Mouse (Mus musculus) intestine, postnatal 0 days (tissue): ENCODE results near the gene Olfr157. TPM values are rescaled to one million over a fixed set of nuclear protein-coding genes. Genes with fewer than 3 reads are reported as not detected.

Source experiments
- ATAC-seq: fragments of 200-750 bp; cut with Nextera tagmentation; 2 replicates; pipeline ENCODE4 v1.8.0; 2017; ENCODE audit warnings: mild to moderate bottlenecking, moderate TSS enrichment, moderate library complexity
- H3K27ac ChIP-seq: fragments of 300-500 bp; sonication (generic); 2 replicates; pipeline ENCODE4 v1.5.1; 2014; ENCODE audit warnings: mild to moderate bottlenecking, low read depth, low read length, moderate library complexity
- H3K27me3 ChIP-seq: fragments of 300-500 bp; sonication (generic); replicated peaks from 2 replicates; pipeline ENCODE4 v1.6.1; 2014; ENCODE audit warnings: low read length, mixed read lengths; ENCODE audit not compliant: control insufficient read depth, insufficient read depth
- H3K36me3 ChIP-seq: fragments of 300-500 bp; sonication (generic); 2 replicates; pipeline ENCODE4 v1.6.1; 2014; ENCODE audit warnings: mild to moderate bottlenecking, moderate library complexity; ENCODE audit not compliant: control insufficient read depth, insufficient read depth
- H3K4me1 ChIP-seq: fragments of 300-500 bp; sonication (generic); replicated peaks from 2 replicates; pipeline ENCODE4 v1.6.1; 2014; ENCODE audit warnings: antibody characterized with exemption, low read length, mixed read lengths; ENCODE audit not compliant: control insufficient read depth, insufficient read depth
- H3K4me2 ChIP-seq: fragments of 300-500 bp; sonication (generic); replicated peaks from 2 replicates; pipeline ENCODE4 v1.6.1; 2014; ENCODE audit warnings: low read depth, mild to moderate bottlenecking, moderate library complexity
- H3K4me3 ChIP-seq: fragments of 300-500 bp; sonication (generic); 2 replicates; pipeline ENCODE4 v1.5.1; 2014; ENCODE audit warnings: low read depth, low read length
- H3K9ac ChIP-seq: fragments of 300-500 bp; sonication (generic); 2 replicates; pipeline ENCODE4 v1.6.1; 2014; ENCODE audit warnings: mild to moderate bottlenecking, low read depth, low read length
- H3K9me3 ChIP-seq: fragments of 300-500 bp; sonication (generic); 2 replicates; pipeline ENCODE4 v1.6.1; 2016; ENCODE audit warnings: mixed run types; ENCODE audit not compliant: control insufficient read depth
- CTCF ChIP-seq: sonication (generic); IDR thresholded peaks from 2 replicates; pipeline ENCODE4 v1.5.1; 2016; ENCODE audit warnings: low read depth, mild to moderate bottlenecking, control low read depth, antibody characterized with exemption, moderate library complexity
- WGBS: fragments of 180-500 bp; shearing (Covaris S2); extraction: QIAGEN DNeasy Blood & Tissue Kit; methylation state at CpG from one replicate; pipeline ENCODE4 v1.1.7; 2014; 5-methylcytosine and 5-hydroxymethylcytosine counted together
- polyA plus RNA-seq: library from polyadenylated mRNA; unstranded; fragments of >200 nt; fragmentation: Nextera tagmentation; extraction: Ambion mirVana; gene quantifications from 2 replicates; pipeline ENCODE4 v1.2.1, GENCODE M21; 2015

Gene Olfr157
- polyA plus RNA-seq, 1 experiment from 2014 or later, result not detected

DNA sequence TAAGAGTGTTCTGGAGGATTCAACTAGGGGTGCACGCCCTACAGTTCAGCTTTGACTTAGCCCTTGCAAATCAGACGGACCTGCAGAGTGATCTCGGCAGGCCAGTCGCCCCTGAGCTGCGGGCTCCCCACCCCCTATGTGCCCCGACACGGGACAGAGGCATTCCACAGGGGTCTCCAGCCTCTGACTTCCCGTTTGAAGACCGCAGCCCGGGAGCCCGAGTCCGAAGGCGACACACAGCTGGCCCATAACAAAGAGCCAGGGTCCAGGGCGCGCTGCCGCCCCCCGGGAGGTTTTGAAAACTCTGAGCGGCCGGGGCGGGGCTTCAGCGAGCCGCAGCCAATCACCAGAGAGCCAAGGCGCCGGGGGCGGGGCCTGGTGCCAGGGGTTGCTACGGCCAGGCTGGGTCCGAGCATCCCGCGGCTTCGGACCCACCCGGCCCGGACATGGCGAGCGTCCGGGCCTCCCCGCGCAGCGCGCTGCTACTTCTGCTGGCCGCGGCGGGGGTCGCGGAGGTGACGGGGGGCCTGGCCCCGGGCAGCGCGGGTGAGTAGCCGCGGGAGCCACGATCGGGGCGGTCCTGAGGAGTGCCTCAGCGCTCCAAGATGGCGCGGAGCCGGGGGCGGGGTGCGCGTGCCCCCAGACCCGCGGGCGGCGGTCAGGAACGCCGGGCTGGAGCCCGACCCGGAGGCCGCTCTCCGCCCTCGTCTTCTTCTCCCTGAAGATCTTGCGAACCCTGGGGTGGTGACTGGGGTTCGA lies 35.3 kb upstream of the Olfr157 start, which contains the start of gene Reck:
Gene Reck, plus strand, starts transcription at position 371 of the 759 bp plus-strand sequence.
- TF ChIP-seq CTCF, result no peak
- 0 out of 2 replicates have a peak, but pooled peaks cover 5% of the 10 kb centered on the region for H3K4me1 ChIP-seq
- no peaks in the 10 kb centered on the region for H3K27me3 ChIP-seq
- peak within 1 kb of the TSS; percentile 89 for H3K4me3 ChIP-seq
- peak; percentile 84 for ATAC-seq
- peak within 1 kb of the TSS; percentile 96 for H3K4me2 ChIP-seq
- H3K9ac ChIP-seq, result peak within 1 kb of the TSS; percentile 71
- H3K9me3 ChIP-seq, result no peaks in the 10 kb centered on the region
- under 1% methylated on average over 73 of the region's 73 CpGs for WGBS
- no peaks in the 10 kb centered on the region for H3K36me3 ChIP-seq
- H3K27ac ChIP-seq, result no peak within 1 kb of the TSS; the same call in 1 of the 2 replicates

DNA sequence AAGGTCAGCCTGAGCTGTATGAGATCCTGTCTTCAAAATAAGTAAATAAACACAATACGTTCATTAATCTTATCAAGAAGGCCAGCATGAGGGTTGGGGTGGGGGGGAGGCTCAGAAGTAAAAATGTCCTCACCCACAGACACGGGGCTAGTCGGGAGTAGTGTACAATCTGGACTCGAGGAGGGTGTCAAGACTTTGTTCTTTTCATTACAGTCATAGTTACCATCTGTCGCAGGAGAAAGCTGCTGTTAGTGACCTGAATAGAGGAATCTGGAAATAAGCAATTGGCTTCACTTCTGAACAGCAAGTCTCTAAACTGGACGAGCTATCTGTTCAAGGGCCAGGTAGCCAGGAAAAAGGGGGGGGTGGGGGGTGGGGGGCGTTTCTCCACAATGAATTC lies 34.5 kb upstream of the Olfr157 start:
- WGBS, result 37% methylated on average over 7 of the region's 7 CpGs
- no peak for ATAC-seq
- Histone ChIP-seq H3K4me1 (0 out of 2 replicates have a peak, but pooled peaks cover 5% of the 10 kb centered on the region), H3K9me3 (no peaks in the 10 kb centered on the region), H3K36me3 (no peaks in the 10 kb centered on the region), H3K27me3 (no peaks in the 10 kb centered on the region), H3K27ac (no peak overlapping the region), H3K4me2 (peak overlapping the region; percentile 96), H3K9ac (peak overlapping the region; percentile 71; the same call in 1 of the 2 replicates), H3K4me3 (peak overlapping the region; percentile 89; the same call in 1 of the 2 replicates)
- TF ChIP-seq CTCF, result no peak

DNA sequence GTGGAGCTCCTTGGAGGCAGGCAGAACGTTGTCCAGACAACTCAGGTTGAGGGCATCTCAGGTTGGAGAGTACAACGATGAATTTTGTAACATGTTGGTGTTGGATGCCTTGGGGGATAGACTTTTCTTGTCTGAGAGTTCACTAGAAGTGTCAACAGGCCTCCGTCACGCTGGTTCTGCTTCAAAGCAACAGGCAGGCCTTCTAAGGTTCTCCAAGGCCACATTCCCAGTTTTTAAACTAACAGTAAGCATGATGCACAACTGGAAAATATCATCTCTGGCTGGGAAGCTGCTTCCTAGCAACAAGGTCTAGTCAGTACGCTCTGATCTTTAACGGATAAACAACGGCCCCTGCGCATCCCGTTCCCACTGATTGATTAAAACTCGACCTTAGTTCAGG lies 29.8 kb upstream of the Olfr157 start:
- Histone ChIP-seq H3K4me2 (no peak overlapping the region), H3K9me3 (no peaks in the 10 kb centered on the region), H3K27ac (no peak overlapping the region), H3K27me3 (no peaks in the 10 kb centered on the region), H3K4me3 (no peak overlapping the region), H3K4me1 (no peaks in the 10 kb centered on the region), H3K36me3 (no peaks in the 10 kb centered on the region), H3K9ac (no peak overlapping the region)
- no peak for ATAC-seq
- WGBS, result 81% methylated on average over 10 of the region's 10 CpGs
- TF ChIP-seq CTCF, result no peak

DNA sequence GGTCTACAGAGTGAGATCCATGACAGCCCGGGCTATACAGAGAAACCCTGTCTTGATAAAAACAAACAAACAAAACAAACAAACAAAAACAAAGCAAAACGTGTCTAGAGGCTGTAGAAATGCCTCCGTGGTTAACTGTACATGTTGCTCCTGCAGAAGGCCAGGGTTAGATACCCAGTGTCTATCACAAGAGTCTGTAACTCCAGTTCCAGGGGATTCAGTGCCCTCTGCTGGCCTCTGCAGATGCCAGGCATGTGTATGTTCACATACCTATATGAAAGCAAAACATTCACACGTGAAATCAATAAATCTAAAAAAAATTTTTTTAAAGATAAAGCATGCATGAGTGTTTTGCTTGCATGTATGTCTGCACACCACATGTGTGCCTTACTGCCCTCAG lies 23.3 kb upstream of the Olfr157 start:
- Histone ChIP-seq H3K9ac (no peak overlapping the region), H3K36me3 (no peaks in the 10 kb centered on the region), H3K9me3 (no peaks in the 10 kb centered on the region), H3K4me1 (no peaks in the 10 kb centered on the region), H3K4me3 (no peak overlapping the region), H3K4me2 (no peak overlapping the region), H3K27ac (no peak overlapping the region), H3K27me3 (no peaks in the 10 kb centered on the region)
- WGBS, result 61% methylated on average over 4 of the region's 4 CpGs
- TF ChIP-seq CTCF, result peak; percentile 23; the same call in 1 of the 2 replicates
- no peak for ATAC-seq

DNA sequence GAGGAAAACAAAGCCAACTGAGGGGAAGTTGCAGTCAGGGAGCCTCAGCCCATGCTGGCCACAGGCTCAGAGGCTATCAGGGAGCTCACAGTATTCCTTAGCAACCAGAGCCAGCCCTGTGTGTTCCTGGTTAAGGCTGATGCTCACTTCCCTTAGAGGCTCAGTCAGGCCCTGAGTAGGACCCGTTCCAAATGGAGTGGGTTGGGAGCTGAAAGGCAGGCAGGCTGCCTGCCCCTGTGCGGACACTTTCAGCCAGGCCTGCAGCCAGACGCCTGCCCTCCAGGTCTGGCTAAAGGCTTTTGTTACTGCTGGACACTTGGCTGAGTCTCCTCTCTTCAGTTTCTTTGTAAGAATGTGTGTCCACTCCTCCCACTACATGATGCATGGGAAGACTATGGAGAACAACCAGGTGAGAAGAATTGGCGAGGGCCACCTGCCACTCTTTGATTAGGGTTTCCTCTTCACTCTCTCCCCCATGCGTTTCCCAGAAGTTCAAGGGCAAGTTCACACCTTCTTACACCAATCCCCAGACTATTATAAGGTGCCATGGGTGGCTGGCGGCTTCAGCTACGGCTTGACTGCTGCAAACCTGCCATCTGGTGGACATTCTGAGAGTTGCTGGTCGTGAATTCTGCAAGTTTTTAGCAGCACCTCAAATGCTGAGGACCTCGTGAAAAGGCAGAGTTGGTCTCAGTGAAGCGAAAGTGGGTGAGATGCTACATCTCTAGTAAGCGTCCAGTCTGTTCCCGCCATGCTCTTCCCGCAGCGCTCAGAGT lies 20.9 kb upstream of the Olfr157 start:
- H3K27me3 ChIP-seq, result no peaks in the 10 kb centered on the region
- H3K4me2 ChIP-seq, result no peak overlapping the region
- H3K9ac ChIP-seq, result no peak overlapping the region
- ATAC-seq, result no peak
- no peak overlapping the region for H3K4me3 ChIP-seq
- no peaks in the 10 kb centered on the region for H3K4me1 ChIP-seq
- TF ChIP-seq CTCF, result peak; percentile 94
- H3K27ac ChIP-seq, result no peak overlapping the region
- WGBS, result 19% methylated on average over 14 of the region's 14 CpGs
- H3K36me3 ChIP-seq, result no peaks in the 10 kb centered on the region
- H3K9me3 ChIP-seq, result no peaks in the 10 kb centered on the region

DNA sequence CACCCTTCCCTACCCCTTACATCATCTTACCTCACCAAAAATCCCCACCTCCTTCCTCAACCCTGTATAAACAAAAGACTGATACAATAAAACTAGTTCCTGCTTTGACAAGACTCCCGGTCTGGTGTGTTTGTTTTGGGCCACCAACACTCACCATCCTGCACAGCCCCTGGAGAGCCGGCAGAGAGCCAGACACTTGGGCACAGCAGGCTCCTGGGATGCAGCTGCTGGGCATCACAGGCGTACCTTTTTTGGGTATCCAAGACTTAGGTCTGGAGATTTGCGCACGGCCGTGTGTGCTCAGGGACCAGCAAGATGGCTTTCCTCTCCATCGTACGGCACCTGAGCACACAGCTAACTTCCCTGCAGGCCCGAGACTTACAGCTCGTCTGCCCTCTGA lies 19.9 kb upstream of the Olfr157 start:
- H3K4me2 ChIP-seq, result no peak overlapping the region
- no peaks in the 10 kb centered on the region for H3K9me3 ChIP-seq
- no peaks in the 10 kb centered on the region for H3K36me3 ChIP-seq
- no peak overlapping the region for H3K9ac ChIP-seq
- H3K27me3 ChIP-seq, result no peaks in the 10 kb centered on the region
- no peak for ATAC-seq
- WGBS, result 62% methylated on average over 10 of the region's 10 CpGs
- H3K27ac ChIP-seq, result no peak overlapping the region
- TF ChIP-seq CTCF, result no peak
- H3K4me1 ChIP-seq, result no peaks in the 10 kb centered on the region
- H3K4me3 ChIP-seq, result no peak overlapping the region
